Comparison of ENCODE assay signal across 19 mouse cellular contexts in the genomic region with DNA sequence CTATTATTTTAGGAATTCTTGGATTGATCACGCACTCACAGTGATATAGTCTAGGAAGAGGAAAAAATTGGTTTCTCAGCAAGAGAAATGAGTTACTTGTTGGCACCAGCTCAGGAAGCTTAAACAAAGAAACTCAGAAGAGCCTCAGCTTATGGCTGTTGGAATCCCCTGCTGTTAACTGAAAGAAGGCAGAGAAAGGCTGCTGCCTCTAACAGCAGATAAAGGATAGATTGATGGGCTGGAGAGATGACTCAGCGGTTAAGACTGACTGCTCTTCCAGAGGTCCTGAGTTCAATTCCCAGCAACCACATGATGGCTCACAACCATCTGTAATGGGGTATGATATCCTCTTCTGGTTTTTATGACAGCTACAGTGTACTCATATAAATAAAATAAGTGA.
"Had no signal": no experiment of that assay in that cellular context is flagged by ENCODE, and none has a peak within 500 bp of the region (broad histone marks: within the 10 kb centered on the region; RNA-seq: fewer than 3 reads in every experiment).

No protein-coding gene starts in this region.

- H3K9me3 ChIP-seq: midbrain, embryonic 10.5 days; midbrain, embryonic 12.5 days; neural tube, embryonic 13.5 days; neural tube, embryonic 15.5 days had no signal

- H3K9ac ChIP-seq: lung, embryonic 14.5 days; midbrain, embryonic 12.5 days; neural tube, embryonic 13.5 days; neural tube, embryonic 15.5 days had no signal

- ATAC-seq: midbrain, embryonic 16.5 days had no signal

- H3K4me3 ChIP-seq: midbrain, embryonic 10.5 days; midbrain, embryonic 12.5 days; myocyte; neural tube, embryonic 13.5 days; neural tube, embryonic 15.5 days had no signal

- DNase-seq: lung, adult 18-20 months; lung, embryonic 14.5 days; lung, postnatal 10 days; lung, postnatal 4 days; midbrain, embryonic 14.5 days; retina, postnatal 1 day; right cerebral cortex, adult 18-20 months; right cerebral cortex, postnatal 25 days; right cerebral cortex, postnatal 4 days; spleen, adult 18-20 months; thymus, adult 18-20 months; thymus, postnatal 14 days; thymus, postnatal 36 days had no signal

- H3K27ac ChIP-seq: midbrain, embryonic 10.5 days; midbrain, embryonic 12.5 days; neural tube, embryonic 13.5 days; neural tube, embryonic 15.5 days had no signal

- H3K27me3 ChIP-seq: midbrain, embryonic 12.5 days; neural tube, embryonic 13.5 days; neural tube, embryonic 15.5 days had no signal

- H3K4me2 ChIP-seq: lung, embryonic 14.5 days; midbrain, embryonic 12.5 days; neural tube, embryonic 13.5 days; neural tube, embryonic 15.5 days had no signal

- H3K4me1 ChIP-seq: midbrain, embryonic 10.5 days; midbrain, embryonic 12.5 days; neural tube, embryonic 13.5 days; neural tube, embryonic 15.5 days had no signal
